In genomic region chr1:164217791-164218685, GRCm38 (mm10) we compare ENCODE assay signal across 10 mouse cellular contexts. TPM values are rescaled to one million over a fixed set of nuclear protein-coding genes. Genes with fewer than 3 reads are reported as not detected.
A peak's percentile ranks its signal among the peaks of the same experiment; 100 is the strongest.
DNase-seq lines count a peak whose midpoint lies in the region; ATAC-seq and TF ChIP-seq lines count a peak whose summit lies in the region.
"Had no signal": no experiment of that assay in that cellular context is flagged by ENCODE, and none has a peak within 500 bp of the region (broad histone marks: within the 10 kb centered on the region; RNA-seq: fewer than 3 reads in every experiment).

No protein-coding gene starts in this region.

- TF ChIP-seq CTCF in forebrain, postnatal 0 days (IDR thresholded peaks at IDR 0.05; ENCODE audit: low read depth): no peak
- no peak for TF ChIP-seq CTCF in heart, postnatal 0 days (IDR thresholded peaks at IDR 0.05; ENCODE audit: low read depth)

- no peak overlapping the region for H3K9ac ChIP-seq in forebrain, postnatal 0 days
- H3K9ac ChIP-seq in forebrain, embryonic 15.5 days (replicated peaks): no peak overlapping the region
- no peak overlapping the region for H3K9ac ChIP-seq in lung, embryonic 15.5 days
- H3K9ac ChIP-seq in heart, postnatal 0 days (replicated peaks; ENCODE audit: low read depth, low read length): 0 out of 2 replicates have a peak overlapping the region, but pooled peaks have one; percentile 25
- H3K9ac ChIP-seq in midbrain, embryonic 14.5 days (replicated peaks; ENCODE audit: low read length): no peak overlapping the region

- no peak overlapping the region for H3K27ac ChIP-seq in forebrain, postnatal 0 days (ENCODE audit: low read depth, low read length)
- no peak overlapping the region for H3K27ac ChIP-seq in forebrain, embryonic 15.5 days (replicated peaks)
- H3K27ac ChIP-seq in lung, embryonic 15.5 days: no peak overlapping the region
- no peak overlapping the region for H3K27ac ChIP-seq in heart, postnatal 0 days (ENCODE audit: low read depth)
- H3K27ac ChIP-seq in midbrain, embryonic 14.5 days (replicated peaks; ENCODE audit: low read depth, low read length): no peak overlapping the region

- no peak for ATAC-seq in forebrain, postnatal 0 days
- ATAC-seq in forebrain, embryonic 15.5 days (replicated peaks): no peak
- ATAC-seq in lung, embryonic 15.5 days (ENCODE audit: borderline replicate concordance, extremely low read depth, low FRiP score, low TSS enrichment): no peak
- ATAC-seq in heart, postnatal 0 days (ENCODE audit: insufficient read depth, low read depth): no peak
- ATAC-seq in midbrain, embryonic 14.5 days (ENCODE audit: low FRiP score, low TSS enrichment): no peak

- TF ChIP-seq EP300 in heart, postnatal 0 days (IDR thresholded peaks at IDR 0.05; ENCODE audit: low read depth): no peak

- DNase-seq in forebrain, postnatal 0 days: peak; percentile 11
- no peak for DNase-seq in lung, postnatal 4 days
- DNase-seq in heart, postnatal 0 days (ENCODE audit: low spot score): no peak
- DNase-seq in midbrain, embryonic 14.5 days: peak; percentile 14
- DNase-seq in urinary bladder, postnatal 14 days (ENCODE audit: low spot score): no peak
- no peak for DNase-seq in kidney, postnatal 10 days

- no peak overlapping the region for H3K4me3 ChIP-seq in forebrain, postnatal 0 days (ENCODE audit: low read depth, low read length)
- no peak overlapping the region for H3K4me3 ChIP-seq in forebrain, embryonic 15.5 days
- no peak overlapping the region for H3K4me3 ChIP-seq in lung, embryonic 15.5 days
- H3K4me3 ChIP-seq in heart, postnatal 0 days (ENCODE audit: low read depth, low read length): peak overlapping the region; percentile 23
- no peak overlapping the region for H3K4me3 ChIP-seq in midbrain, embryonic 14.5 days (replicated peaks; ENCODE audit: low read depth, low read length)
- H3K4me3 ChIP-seq: myocyte had no signal

- H3K4me2 ChIP-seq in forebrain, postnatal 0 days (ENCODE audit: low read depth): no peak overlapping the region
- no peak overlapping the region for H3K4me2 ChIP-seq in forebrain, embryonic 15.5 days (replicated peaks)
- H3K4me2 ChIP-seq in lung, embryonic 15.5 days: peak overlapping the region; percentile 37
- H3K4me2 ChIP-seq in heart, postnatal 0 days (ENCODE audit: low read depth, low read length): peak overlapping the region; percentile 48
- H3K4me2 ChIP-seq in midbrain, embryonic 14.5 days (ENCODE audit: low read length): peak overlapping the region; percentile 21; the same call in 1 of the 2 replicates

- H3K4me1 ChIP-seq in forebrain, postnatal 0 days (ENCODE audit: insufficient read depth): no peaks in the 10 kb centered on the region
- 0 out of 2 replicates have a peak, but pooled peaks cover 6% of the 10 kb centered on the region for H3K4me1 ChIP-seq in forebrain, embryonic 15.5 days
- peaks cover 18% of the 10 kb centered on the region; the same call in 1 of the 2 replicates for H3K4me1 ChIP-seq in lung, embryonic 15.5 days
- H3K4me1 ChIP-seq in heart, postnatal 0 days (ENCODE audit: control insufficient read depth, insufficient read depth): peaks cover 10% of the 10 kb centered on the region; the same call in 1 of the 2 replicates
- H3K4me1 ChIP-seq in midbrain, embryonic 14.5 days (ENCODE audit: control insufficient read depth, insufficient read depth, low read length): no peaks in the 10 kb centered on the region

- 28% methylated on average over 15 of the region's 15 CpGs for WGBS in forebrain, postnatal 0 days
- WGBS in forebrain, embryonic 15.5 days: 28% methylated on average over 15 of the region's 15 CpGs
- 21% methylated on average over 15 of the region's 15 CpGs for WGBS in lung, embryonic 15.5 days
- WGBS in heart, postnatal 0 days: 25% methylated on average over 15 of the region's 15 CpGs
- WGBS in midbrain, embryonic 14.5 days: 35% methylated on average over 15 of the region's 15 CpGs

- H3K36me3 ChIP-seq in forebrain, postnatal 0 days (ENCODE audit: insufficient read depth): no peaks in the 10 kb centered on the region
- H3K36me3 ChIP-seq in forebrain, embryonic 15.5 days: no peaks in the 10 kb centered on the region
- no peaks in the 10 kb centered on the region for H3K36me3 ChIP-seq in lung, embryonic 15.5 days
- H3K36me3 ChIP-seq in heart, postnatal 0 days (replicated peaks; ENCODE audit: control insufficient read depth, insufficient read depth, low read length): no peaks in the 10 kb centered on the region
- H3K36me3 ChIP-seq in midbrain, embryonic 14.5 days (ENCODE audit: control insufficient read depth, insufficient read depth, low read length): no peaks in the 10 kb centered on the region
- H3K36me3 ChIP-seq: G1E had no signal

- no peaks in the 10 kb centered on the region for H3K27me3 ChIP-seq in forebrain, postnatal 0 days (ENCODE audit: insufficient read depth, low read length)
- H3K27me3 ChIP-seq in forebrain, embryonic 15.5 days: no peaks in the 10 kb centered on the region
- no peaks in the 10 kb centered on the region for H3K27me3 ChIP-seq in lung, embryonic 15.5 days
- H3K27me3 ChIP-seq in heart, postnatal 0 days (ENCODE audit: control insufficient read depth, insufficient read depth, low read length): no peaks in the 10 kb centered on the region
- peaks cover 2% of the 10 kb centered on the region; the same call in 1 of the 2 replicates for H3K27me3 ChIP-seq in midbrain, embryonic 14.5 days (ENCODE audit: control insufficient read depth, insufficient read depth, low read length)

- no peaks in the 10 kb centered on the region for H3K9me3 ChIP-seq in forebrain, postnatal 0 days (ENCODE audit: low read length)
- no peaks in the 10 kb centered on the region for H3K9me3 ChIP-seq in forebrain, embryonic 15.5 days
- H3K9me3 ChIP-seq in lung, embryonic 15.5 days: no peaks in the 10 kb centered on the region
- no peaks in the 10 kb centered on the region for H3K9me3 ChIP-seq in heart, postnatal 0 days (replicated peaks; ENCODE audit: control insufficient read depth, low read length)
- no peaks in the 10 kb centered on the region for H3K9me3 ChIP-seq in midbrain, embryonic 14.5 days (ENCODE audit: control insufficient read depth, low read length)
- H3K9me3 ChIP-seq: G1E had no signal

RNA-seq across cellular contexts. Expression of gene Slc19a2, which starts 30.8 kb away (rescaled TPM):
- total RNA-seq in forebrain, postnatal 0 days (2014; rRNA removed): 11.3 and 16.6 TPM in 2 replicates
- polyA plus RNA-seq in forebrain, postnatal 0 days (2015; fragmentation: Nextera tagmentation; extraction: Ambion mirVana): 6.6 and 7.5 TPM in 2 replicates
- polyA plus RNA-seq in forebrain, embryonic 15.5 days (2015; fragmentation: Nextera tagmentation; extraction: Ambion mirVana): 6.9 and 7.2 TPM in 2 replicates
- polyA plus RNA-seq in lung, embryonic 15.5 days (2015; fragmentation: Nextera tagmentation; extraction: Ambion mirVana): 7.5 and 8.0 TPM in 2 replicates
- total RNA-seq in heart, postnatal 0 days (2014; rRNA removed; ENCODE audit: low replicate concordance): 7.6 and 10.6 TPM in 2 replicates
- 5.0 and 5.3 TPM in 2 replicates for polyA plus RNA-seq in heart, postnatal 0 days (2015; fragmentation: Nextera tagmentation; extraction: Ambion mirVana)
- polyA plus RNA-seq in midbrain, embryonic 14.5 days (2014; fragmentation: Nextera tagmentation; extraction: Ambion mirVana): 5.9 and 8.0 TPM in 2 replicates

RNA-seq across cellular contexts. Expression of gene Ccdc181, which starts 57.3 kb away (rescaled TPM):
- 20.1 and 21.2 TPM in 2 replicates for total RNA-seq in forebrain, postnatal 0 days (2014; rRNA removed)
- polyA plus RNA-seq in forebrain, postnatal 0 days (2015; fragmentation: Nextera tagmentation; extraction: Ambion mirVana): 24.2 and 28.1 TPM in 2 replicates
- 21.7 and 22.3 TPM in 2 replicates for polyA plus RNA-seq in forebrain, embryonic 15.5 days (2015; fragmentation: Nextera tagmentation; extraction: Ambion mirVana)
- polyA plus RNA-seq in lung, embryonic 15.5 days (2015; fragmentation: Nextera tagmentation; extraction: Ambion mirVana): 8.1 and 8.3 TPM in 2 replicates
- total RNA-seq in heart, postnatal 0 days (2014; rRNA removed; ENCODE audit: low replicate concordance): 1.1 and 6.9 TPM in 2 replicates
- 9.8 and 11.2 TPM in 2 replicates for polyA plus RNA-seq in heart, postnatal 0 days (2015; fragmentation: Nextera tagmentation; extraction: Ambion mirVana)
- 19.9 and 25.4 TPM in 2 replicates for polyA plus RNA-seq in midbrain, embryonic 14.5 days (2014; fragmentation: Nextera tagmentation; extraction: Ambion mirVana)

Comparison
In these comparisons a context has a peak if more than half of its experiments do, and no peak if none do; other contexts are left out.
1. DNase-seq: peak in forebrain, postnatal 0 days (single experiment) and midbrain, embryonic 14.5 days (single experiment); none in lung, postnatal 4 days (0 of 2), heart, postnatal 0 days (single experiment), urinary bladder, postnatal 14 days (single experiment) and kidney, postnatal 10 days (single experiment).
2. H3K4me2 ChIP-seq: peak in lung, embryonic 15.5 days (single experiment), heart, postnatal 0 days (single experiment) and midbrain, embryonic 14.5 days (single experiment); none in forebrain, postnatal 0 days (single experiment) and forebrain, embryonic 15.5 days (single experiment).